Mouse (Mus musculus): ENCODE data around the gene Helz. TPM values are rescaled to one million over a fixed set of nuclear protein-coding genes. Genes with fewer than 3 reads are reported as not detected.

The Helz gene
- total RNA-seq, 1 experiment = 43.5 TPM

GRCm38 (mm10) chr11:107655538-107655937 is 107.8 kb downstream of the Helz start:
- peaks cover 23% of the 10 kb centered on the region for H3K36me3 ChIP-seq (ENCODE audit: control insufficient read depth, insufficient read depth, low read length, poor library complexity, severe bottlenecking)
- H3K4me1 ChIP-seq (ENCODE audit: control insufficient read depth in 2 of 2, insufficient read depth in 2 of 2, low read length in 2 of 2, poor library complexity in 1 of 2) = no peaks in the 10 kb centered on the region
- no peak overlapping the region for H3K27ac ChIP-seq (ENCODE audit: insufficient read depth, low read depth, low read length, poor library complexity, severe bottlenecking)
- H3K4me3 ChIP-seq (ENCODE audit: insufficient read depth in 1 of 2, low read depth in 1 of 2, low read length in 2 of 2, poor library complexity in 1 of 2, severe bottlenecking in 1 of 2) = no peak overlapping the region
- no peak overlapping the region for H3K9ac ChIP-seq (ENCODE audit: insufficient read depth, low read depth, low read length, poor library complexity, severe bottlenecking)
- in situ Hi-C loops (cut with MboI; ENCODE audit: low sequenced_read_pairs in 2 of 2, unreplicated experiment in 2 of 2) = no loop called here
- no peak for DNase-seq (ENCODE audit: low read depth, low spot score)
- no peaks in the 10 kb centered on the region for H3K9me3 ChIP-seq (ENCODE audit: control insufficient read depth, insufficient read depth, low read depth, low read length)
- TF ChIP-seq ZC3H11A (IDR thresholded peaks at IDR 0.05; ENCODE audit: borderline replicate concordance, low read depth, low read length) (no peak), CHD2 (IDR thresholded peaks at IDR 0.05; ENCODE audit: low read depth, low read length) (no peak), ZNF384 (IDR thresholded peaks at IDR 0.05; ENCODE audit: low read depth, low read length) (no peak), MAFK (IDR thresholded peaks at IDR 0.05; ENCODE audit: insufficient read depth, low read depth, low read length) (no peak), HCFC1 (IDR thresholded peaks at IDR 0.05; ENCODE audit: borderline replicate concordance, insufficient read depth, low read length) (no peak)

GRCm38 (mm10) chr11:107657117-107657516 is 109.4 kb downstream of the Helz start:
- no peak for DNase-seq (ENCODE audit: low read depth, low spot score)
- Histone ChIP-seq H3K36me3 (ENCODE audit: control insufficient read depth, insufficient read depth, low read length, poor library complexity, severe bottlenecking) (peaks cover 28% of the 10 kb centered on the region), H3K27ac (ENCODE audit: insufficient read depth, low read depth, low read length, poor library complexity, severe bottlenecking) (no peak overlapping the region), H3K4me1 (ENCODE audit: control insufficient read depth in 2 of 2, insufficient read depth in 2 of 2, low read length in 2 of 2, poor library complexity in 1 of 2) (no peaks in the 10 kb centered on the region), H3K9me3 (ENCODE audit: control insufficient read depth, insufficient read depth, low read depth, low read length) (no peaks in the 10 kb centered on the region), H3K9ac (ENCODE audit: insufficient read depth, low read depth, low read length, poor library complexity, severe bottlenecking) (no peak overlapping the region), H3K4me3 (ENCODE audit: insufficient read depth in 1 of 2, low read depth in 1 of 2, low read length in 2 of 2, poor library complexity in 1 of 2, severe bottlenecking in 1 of 2) (no peak overlapping the region)
- no peak for TF ChIP-seq HCFC1 (IDR thresholded peaks at IDR 0.05; ENCODE audit: borderline replicate concordance, insufficient read depth, low read length)
- no peak for TF ChIP-seq ZNF384 (IDR thresholded peaks at IDR 0.05; ENCODE audit: low read depth, low read length)
- TF ChIP-seq CHD2 (IDR thresholded peaks at IDR 0.05; ENCODE audit: low read depth, low read length) = no peak
- no peak for TF ChIP-seq ZC3H11A (IDR thresholded peaks at IDR 0.05; ENCODE audit: borderline replicate concordance, low read depth, low read length)
- no peak for TF ChIP-seq MAFK (IDR thresholded peaks at IDR 0.05; ENCODE audit: insufficient read depth, low read depth, low read length)
- in situ Hi-C loops (cut with MboI; ENCODE audit: low sequenced_read_pairs in 2 of 2, unreplicated experiment in 2 of 2) = no loop called here

- Histone ChIP-seq H3K9me3 (ENCODE audit: control insufficient read depth, insufficient read depth, low read depth, low read length) (no peaks in the 10 kb centered on the region), H3K4me1 (ENCODE audit: control insufficient read depth in 2 of 2, insufficient read depth in 2 of 2, low read length in 2 of 2, poor library complexity in 1 of 2) (no peaks in the 10 kb centered on the region), H3K4me3 (ENCODE audit: insufficient read depth in 1 of 2, low read depth in 1 of 2, low read length in 2 of 2, poor library complexity in 1 of 2, severe bottlenecking in 1 of 2) (no peak overlapping the region), H3K9ac (ENCODE audit: insufficient read depth, low read depth, low read length, poor library complexity, severe bottlenecking) (no peak overlapping the region), H3K27ac (ENCODE audit: insufficient read depth, low read depth, low read length, poor library complexity, severe bottlenecking) (no peak overlapping the region), H3K36me3 (ENCODE audit: control insufficient read depth, insufficient read depth, low read length, poor library complexity, severe bottlenecking) (peaks cover 26% of the 10 kb centered on the region)
- no peak for DNase-seq (ENCODE audit: low read depth, low spot score)
- TF ChIP-seq CHD2 (IDR thresholded peaks at IDR 0.05; ENCODE audit: low read depth, low read length) = no peak
- no peak for TF ChIP-seq ZC3H11A (IDR thresholded peaks at IDR 0.05; ENCODE audit: borderline replicate concordance, low read depth, low read length)
- TF ChIP-seq HCFC1 (IDR thresholded peaks at IDR 0.05; ENCODE audit: borderline replicate concordance, insufficient read depth, low read length) = no peak
- TF ChIP-seq ZNF384 (IDR thresholded peaks at IDR 0.05; ENCODE audit: low read depth, low read length) = no peak
- no peak for TF ChIP-seq MAFK (IDR thresholded peaks at IDR 0.05; ENCODE audit: insufficient read depth, low read depth, low read length)
- in situ Hi-C loops (cut with MboI; ENCODE audit: low sequenced_read_pairs in 2 of 2, unreplicated experiment in 2 of 2) = no loop called here
These were observed 112.7 kb downstream of the Helz start for GRCm38 (mm10) chr11:107660452-107660851.

- H3K9ac ChIP-seq (ENCODE audit: insufficient read depth, low read depth, low read length, poor library complexity, severe bottlenecking) = no peak overlapping the region
- no peak overlapping the region for H3K27ac ChIP-seq (ENCODE audit: insufficient read depth, low read depth, low read length, poor library complexity, severe bottlenecking)
- in situ Hi-C loops (cut with MboI; ENCODE audit: low sequenced_read_pairs in 2 of 2, unreplicated experiment in 2 of 2) = no loop called here
- no peak for DNase-seq (ENCODE audit: low read depth, low spot score)
- TF ChIP-seq ZC3H11A (IDR thresholded peaks at IDR 0.05; ENCODE audit: borderline replicate concordance, low read depth, low read length) (no peak), CHD2 (IDR thresholded peaks at IDR 0.05; ENCODE audit: low read depth, low read length) (no peak), ZNF384 (IDR thresholded peaks at IDR 0.05; ENCODE audit: low read depth, low read length) (no peak), MAFK (IDR thresholded peaks at IDR 0.05; ENCODE audit: insufficient read depth, low read depth, low read length) (no peak), HCFC1 (IDR thresholded peaks at IDR 0.05; ENCODE audit: borderline replicate concordance, insufficient read depth, low read length) (no peak)
- no peaks in the 10 kb centered on the region for H3K4me1 ChIP-seq (ENCODE audit: control insufficient read depth in 2 of 2, insufficient read depth in 2 of 2, low read length in 2 of 2, poor library complexity in 1 of 2)
- no peaks in the 10 kb centered on the region for H3K9me3 ChIP-seq (ENCODE audit: control insufficient read depth, insufficient read depth, low read depth, low read length)
- H3K4me3 ChIP-seq (ENCODE audit: insufficient read depth in 1 of 2, low read depth in 1 of 2, low read length in 2 of 2, poor library complexity in 1 of 2, severe bottlenecking in 1 of 2) = no peak overlapping the region
- peaks cover 18% of the 10 kb centered on the region for H3K36me3 ChIP-seq (ENCODE audit: control insufficient read depth, insufficient read depth, low read length, poor library complexity, severe bottlenecking)
These were observed 114.9 kb downstream of the Helz start for GRCm38 (mm10) chr11:107662666-107663065.

GRCm38 (mm10) chr11:107667542-107667941 is 119.8 kb downstream of the Helz start:
- H3K9me3 ChIP-seq (ENCODE audit: control insufficient read depth, insufficient read depth, low read depth, low read length) = no peaks in the 10 kb centered on the region
- H3K4me1 ChIP-seq (ENCODE audit: control insufficient read depth in 2 of 2, insufficient read depth in 2 of 2, low read length in 2 of 2, poor library complexity in 1 of 2) = peaks cover 0 to 2% of the 10 kb centered on the region in 2 experiments; a peak in 1 of 4 replicates
- in situ Hi-C loops (cut with MboI; ENCODE audit: low sequenced_read_pairs in 2 of 2, unreplicated experiment in 2 of 2) = no loop called here
- no peak for DNase-seq (ENCODE audit: low read depth, low spot score)
- H3K36me3 ChIP-seq (ENCODE audit: control insufficient read depth, insufficient read depth, low read length, poor library complexity, severe bottlenecking) = peaks cover 39% of the 10 kb centered on the region
- H3K27ac ChIP-seq (ENCODE audit: insufficient read depth, low read depth, low read length, poor library complexity, severe bottlenecking) = no peak overlapping the region
- H3K9ac ChIP-seq (ENCODE audit: insufficient read depth, low read depth, low read length, poor library complexity, severe bottlenecking) = no peak overlapping the region
- no peak for TF ChIP-seq CHD2 (IDR thresholded peaks at IDR 0.05; ENCODE audit: low read depth, low read length)
- no peak for TF ChIP-seq HCFC1 (IDR thresholded peaks at IDR 0.05; ENCODE audit: borderline replicate concordance, insufficient read depth, low read length)
- TF ChIP-seq MAFK (IDR thresholded peaks at IDR 0.05; ENCODE audit: insufficient read depth, low read depth, low read length) = no peak
- no peak for TF ChIP-seq ZC3H11A (IDR thresholded peaks at IDR 0.05; ENCODE audit: borderline replicate concordance, low read depth, low read length)
- TF ChIP-seq ZNF384 (IDR thresholded peaks at IDR 0.05; ENCODE audit: low read depth, low read length) = no peak
- H3K4me3 ChIP-seq (ENCODE audit: insufficient read depth in 1 of 2, low read depth in 1 of 2, low read length in 2 of 2, poor library complexity in 1 of 2, severe bottlenecking in 1 of 2) = no peak overlapping the region
